Mouse (Mus musculus): ENCODE measurements around the gene Gpd2. TPM values are rescaled to one million over a fixed set of nuclear protein-coding genes. Genes with fewer than 3 reads are reported as not detected.

Gpd2 gene
- total and polyA plus RNA-seq, 3 experiments, result 6.2 to 42.0 (median 33.3) TPM

DNA sequence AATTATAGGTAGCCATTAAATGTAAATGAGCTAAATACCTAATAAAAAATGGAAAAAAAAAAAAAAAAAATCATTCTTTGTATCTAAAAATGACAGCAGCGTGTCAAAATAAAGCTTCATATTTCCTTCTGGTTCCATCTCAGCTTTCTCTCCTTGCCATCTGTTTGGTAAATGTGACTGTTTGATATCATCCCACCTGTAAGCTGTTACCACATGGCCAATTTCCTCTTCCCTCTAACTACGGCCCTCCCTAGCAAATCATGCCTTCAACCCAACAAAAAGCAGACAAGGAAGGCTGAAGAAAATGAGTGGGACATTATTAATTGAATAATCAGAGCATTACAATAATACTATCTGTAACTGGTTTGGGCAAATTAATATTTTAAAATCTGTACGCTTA, 160.3 kb downstream of the Gpd2 start:
- no peak overlapping the region for H3K4me3 ChIP-seq (ENCODE audit: low read depth, low read length)
- no peaks in the 10 kb centered on the region for H3K9me3 ChIP-seq (replicated peaks)
- H3K36me3 ChIP-seq (replicated peaks), result no peaks in the 10 kb centered on the region
- ATAC-seq (ENCODE audit: extremely low read depth, insufficient number of reproducible peaks, low FRiP score, poor library complexity, severe bottlenecking), result no peak
- TF ChIP-seq CTCF (IDR thresholded peaks at IDR 0.05; ENCODE audit: low read depth, low read length), result no peak
- TF ChIP-seq POLR2AphosphoS5 (IDR thresholded peaks at IDR 0.05; ENCODE audit: insufficient replicate concordance, low read depth, low read length), result no peak
- TF ChIP-seq GATA1 (IDR thresholded peaks at IDR 0.05; ENCODE audit: borderline replicate concordance, low read length), result no peak
- no peak for TF ChIP-seq TAL1 (conservative IDR thresholded peaks at IDR 0.05; ENCODE audit: low read depth, low read length)
- no peak for TF ChIP-seq GATA2 (IDR thresholded peaks at IDR 0.05; ENCODE audit: borderline replicate concordance, low read depth, low read length)
- H3K27me3 ChIP-seq (ENCODE audit: insufficient read depth, low read length), result peaks cover 9% of the 10 kb centered on the region
- no peak for DNase-seq (ENCODE audit: low spot score)
- H3K4me1 ChIP-seq (ENCODE audit: insufficient read depth, low read depth, low read length), result no peaks in the 10 kb centered on the region

DNA sequence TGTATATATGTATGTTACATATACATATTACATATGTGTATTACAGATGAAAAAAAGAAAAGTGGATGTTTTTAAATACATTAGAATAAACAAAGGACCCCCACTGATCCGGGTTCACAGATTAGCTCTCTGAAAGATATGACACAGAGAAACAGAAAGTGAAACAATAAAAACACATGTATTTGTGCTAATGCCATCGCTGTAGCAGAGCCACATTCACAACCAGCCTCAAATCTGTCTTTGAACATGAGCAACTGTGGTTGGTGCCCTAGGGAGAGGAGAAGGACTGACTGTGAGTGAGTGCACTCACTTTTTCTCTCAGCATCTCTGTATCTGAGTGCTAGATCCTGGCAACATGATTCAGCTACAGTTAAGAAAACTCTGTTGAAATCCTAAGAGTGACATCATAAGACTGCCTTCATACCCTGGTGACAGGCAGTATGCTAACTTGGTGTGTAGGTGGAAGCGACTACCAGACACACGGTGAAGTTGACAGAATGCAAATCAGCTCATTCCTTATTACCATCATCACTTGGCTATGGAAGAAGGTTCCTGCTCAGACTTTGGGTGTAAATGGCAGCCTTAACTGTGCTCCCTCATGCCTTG, 170.1 kb downstream of the Gpd2 start:
- TF ChIP-seq POLR2AphosphoS5 (IDR thresholded peaks at IDR 0.05; ENCODE audit: insufficient replicate concordance, low read depth, low read length), result no peak
- TF ChIP-seq TAL1 (conservative IDR thresholded peaks at IDR 0.05; ENCODE audit: low read depth, low read length), result no peak
- TF ChIP-seq GATA2 (IDR thresholded peaks at IDR 0.05; ENCODE audit: borderline replicate concordance, low read depth, low read length), result no peak
- no peak for TF ChIP-seq GATA1 (IDR thresholded peaks at IDR 0.05; ENCODE audit: borderline replicate concordance, low read length)
- TF ChIP-seq CTCF (IDR thresholded peaks at IDR 0.05; ENCODE audit: low read depth, low read length), result no peak
- Histone ChIP-seq H3K27me3 (ENCODE audit: insufficient read depth, low read length) (0 out of 2 replicates have a peak, but pooled peaks cover 2% of the 10 kb centered on the region), H3K4me1 (ENCODE audit: insufficient read depth, low read depth, low read length) (peaks cover 6% of the 10 kb centered on the region), H3K4me3 (ENCODE audit: low read depth, low read length) (no peak overlapping the region), H3K36me3 (replicated peaks) (no peaks in the 10 kb centered on the region), H3K9me3 (replicated peaks) (no peaks in the 10 kb centered on the region)
- ATAC-seq (ENCODE audit: extremely low read depth, insufficient number of reproducible peaks, low FRiP score, poor library complexity, severe bottlenecking) (no peak; the same call in 1 of the 2 replicates), DNase-seq (ENCODE audit: low spot score) (no peak)

- ATAC-seq (ENCODE audit: extremely low read depth, insufficient number of reproducible peaks, low FRiP score, poor library complexity, severe bottlenecking) (no peak), DNase-seq (ENCODE audit: low spot score) (no peak)
- H3K9me3 ChIP-seq (replicated peaks), result no peaks in the 10 kb centered on the region
- H3K4me1 ChIP-seq (ENCODE audit: insufficient read depth, low read depth, low read length), result peaks cover 6% of the 10 kb centered on the region
- H3K27me3 ChIP-seq (ENCODE audit: insufficient read depth, low read length), result 0 out of 2 replicates have a peak, but pooled peaks cover 2% of the 10 kb centered on the region
- no peaks in the 10 kb centered on the region for H3K36me3 ChIP-seq (replicated peaks)
- TF ChIP-seq GATA1 (IDR thresholded peaks at IDR 0.05; ENCODE audit: borderline replicate concordance, low read length), result no peak
- TF ChIP-seq GATA2 (IDR thresholded peaks at IDR 0.05; ENCODE audit: borderline replicate concordance, low read depth, low read length), result no peak
- no peak for TF ChIP-seq POLR2AphosphoS5 (IDR thresholded peaks at IDR 0.05; ENCODE audit: insufficient replicate concordance, low read depth, low read length)
- TF ChIP-seq CTCF (IDR thresholded peaks at IDR 0.05; ENCODE audit: low read depth, low read length), result no peak
- TF ChIP-seq TAL1 (conservative IDR thresholded peaks at IDR 0.05; ENCODE audit: low read depth, low read length), result no peak
- no peak overlapping the region for H3K4me3 ChIP-seq (ENCODE audit: low read depth, low read length)
Observed at GRCm38 (mm10) chr2:57408413-57408812, 171.0 kb downstream of the Gpd2 start.

DNA sequence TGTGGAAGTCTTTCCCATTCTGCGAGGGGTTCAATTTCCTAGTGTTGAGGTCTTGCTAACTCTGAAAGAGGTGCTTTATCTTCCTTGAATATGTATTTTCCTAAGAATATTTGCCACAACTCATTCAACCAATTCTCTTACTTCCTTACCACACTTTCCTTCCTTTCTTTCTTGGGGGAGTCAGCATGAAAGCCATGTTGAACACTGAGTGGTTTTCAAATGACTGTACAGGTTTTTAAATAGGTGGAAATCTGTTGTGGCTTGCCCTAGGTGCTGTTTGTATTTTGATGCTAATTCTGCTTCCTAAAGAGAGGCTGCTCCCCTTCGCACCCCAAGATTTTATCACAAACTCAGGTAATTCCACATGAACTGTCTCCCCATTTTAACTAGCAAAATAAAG, 174.1 kb downstream of the Gpd2 start:
- ATAC-seq (ENCODE audit: extremely low read depth, insufficient number of reproducible peaks, low FRiP score, poor library complexity, severe bottlenecking) (no peak), DNase-seq (ENCODE audit: low spot score) (no peak)
- Histone ChIP-seq H3K4me1 (ENCODE audit: insufficient read depth, low read depth, low read length) (peaks cover 6% of the 10 kb centered on the region), H3K4me3 (ENCODE audit: low read depth, low read length) (no peak overlapping the region), H3K27me3 (ENCODE audit: insufficient read depth, low read length) (0 out of 2 replicates have a peak, but pooled peaks cover 2% of the 10 kb centered on the region), H3K36me3 (replicated peaks) (no peaks in the 10 kb centered on the region), H3K9me3 (replicated peaks) (no peaks in the 10 kb centered on the region)
- TF ChIP-seq TAL1 (conservative IDR thresholded peaks at IDR 0.05; ENCODE audit: low read depth, low read length) (no peak), GATA1 (IDR thresholded peaks at IDR 0.05; ENCODE audit: borderline replicate concordance, low read length) (no peak), POLR2AphosphoS5 (IDR thresholded peaks at IDR 0.05; ENCODE audit: insufficient replicate concordance, low read depth, low read length) (no peak), CTCF (IDR thresholded peaks at IDR 0.05; ENCODE audit: low read depth, low read length) (no peak), GATA2 (IDR thresholded peaks at IDR 0.05; ENCODE audit: borderline replicate concordance, low read depth, low read length) (no peak)

- no peak for DNase-seq (ENCODE audit: low spot score)
- no peaks in the 10 kb centered on the region for H3K36me3 ChIP-seq (replicated peaks)
- no peak overlapping the region for H3K4me3 ChIP-seq (ENCODE audit: low read depth, low read length)
- H3K27me3 ChIP-seq (ENCODE audit: insufficient read depth, low read length), result no peaks in the 10 kb centered on the region
- no peaks in the 10 kb centered on the region for H3K4me1 ChIP-seq (ENCODE audit: insufficient read depth, low read depth, low read length)
- H3K9me3 ChIP-seq (replicated peaks), result no peaks in the 10 kb centered on the region
- TF ChIP-seq TAL1 (conservative IDR thresholded peaks at IDR 0.05; ENCODE audit: low read depth, low read length) (no peak), GATA1 (IDR thresholded peaks at IDR 0.05; ENCODE audit: borderline replicate concordance, low read length) (no peak), POLR2AphosphoS5 (IDR thresholded peaks at IDR 0.05; ENCODE audit: insufficient replicate concordance, low read depth, low read length) (no peak), GATA2 (IDR thresholded peaks at IDR 0.05; ENCODE audit: borderline replicate concordance, low read depth, low read length) (no peak), CTCF (IDR thresholded peaks at IDR 0.05; ENCODE audit: low read depth, low read length) (no peak)
- no peak for ATAC-seq (ENCODE audit: extremely low read depth, insufficient number of reproducible peaks, low FRiP score, poor library complexity, severe bottlenecking)
Observed at GRCm38 (mm10) chr2:57414550-57415160, 177.2 kb downstream of the Gpd2 start.

DNA sequence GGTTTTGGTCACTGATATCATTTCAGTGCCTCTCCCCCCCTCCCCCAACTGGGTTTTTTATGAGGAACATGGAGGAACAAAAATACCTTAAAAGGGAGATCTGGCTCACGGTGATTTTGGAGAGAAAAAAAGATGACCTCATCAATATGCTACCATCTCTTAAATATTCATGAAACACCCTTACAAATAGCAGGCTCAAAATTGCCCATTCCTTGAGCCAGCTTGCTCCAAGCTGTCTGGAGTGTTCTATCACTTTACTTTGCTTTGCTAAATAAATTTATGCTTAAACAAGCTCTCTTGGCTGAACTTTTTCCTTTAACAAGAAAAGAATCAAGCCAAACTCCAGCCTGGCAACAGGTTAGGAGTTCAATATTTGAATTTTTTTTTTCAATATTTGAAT, 179.3 kb downstream of the Gpd2 start:
- no peaks in the 10 kb centered on the region for H3K36me3 ChIP-seq (replicated peaks)
- H3K4me3 ChIP-seq (ENCODE audit: low read depth, low read length), result no peak overlapping the region
- H3K4me1 ChIP-seq (ENCODE audit: insufficient read depth, low read depth, low read length), result no peaks in the 10 kb centered on the region
- DNase-seq (ENCODE audit: low spot score), result no peak
- no peak for ATAC-seq (ENCODE audit: extremely low read depth, insufficient number of reproducible peaks, low FRiP score, poor library complexity, severe bottlenecking)
- TF ChIP-seq POLR2AphosphoS5 (IDR thresholded peaks at IDR 0.05; ENCODE audit: insufficient replicate concordance, low read depth, low read length) (no peak), TAL1 (conservative IDR thresholded peaks at IDR 0.05; ENCODE audit: low read depth, low read length) (no peak), CTCF (IDR thresholded peaks at IDR 0.05; ENCODE audit: low read depth, low read length) (no peak), GATA2 (IDR thresholded peaks at IDR 0.05; ENCODE audit: borderline replicate concordance, low read depth, low read length) (no peak), GATA1 (IDR thresholded peaks at IDR 0.05; ENCODE audit: borderline replicate concordance, low read length) (no peak)
- no peaks in the 10 kb centered on the region for H3K27me3 ChIP-seq (ENCODE audit: insufficient read depth, low read length)
- H3K9me3 ChIP-seq (replicated peaks), result no peaks in the 10 kb centered on the region

Other genes with a start within 250 kb of the Gpd2 start
- gene Nr4a2, start 113.6 kb upstream of the Gpd2 start, total RNA-seq (2014; fragmentation: Nextera tagmentation), result 12.9 and 13.9 TPM in 2 replicates
- 2.9 and 3.2 TPM in 2 replicates for gene Nr4a2, start 113.6 kb upstream of the Gpd2 start, total RNA-seq (2017)
- 2.5 and 3.0 TPM in 2 replicates for gene Nr4a2, start 113.6 kb upstream of the Gpd2 start, polyA plus RNA-seq (2012)

All from G1E (cell line).